Mouse (Mus musculus) erythroblast, embryonic 14.5 days (primary cell): ENCODE measurements around the gene Unc93b1. TPM values are rescaled to one million over a fixed set of nuclear protein-coding genes. Genes with fewer than 3 reads are reported as not detected.

ENCODE experiments used
- H3K27me3 ChIP-seq: 2 replicates; pipeline ENCODE4 v1.6.1; 2012; ENCODE audit warnings: inconsistent platforms; ENCODE audit not compliant: control insufficient read depth
- H3K36me3 ChIP-seq: 2 replicates; pipeline ENCODE4 v1.6.1; 2012; ENCODE audit warnings: mild to moderate bottlenecking, inconsistent platforms; ENCODE audit not compliant: control insufficient read depth
- H3K4me1 ChIP-seq: 2 replicates; pipeline ENCODE4 v1.6.1; 2012; ENCODE audit warnings: inconsistent platforms; ENCODE audit not compliant: control insufficient read depth
- H3K4me3 ChIP-seq: replicated peaks from 2 replicates; pipeline ENCODE3; 2012; ENCODE audit warnings: moderate library complexity, mild to moderate bottlenecking, inconsistent platforms
- H3K9me3 ChIP-seq: 2 replicates; pipeline ENCODE4 v1.6.1; 2012; ENCODE audit warnings: low read length, inconsistent platforms, mixed read lengths; ENCODE audit not compliant: control insufficient read depth
- GATA1 ChIP-seq: IDR thresholded peaks from 2 replicates; pipeline ENCODE4 v1.6.1; 2012; ENCODE audit warnings: low read length, inconsistent platforms, mixed read lengths
- TAL1 ChIP-seq: IDR thresholded peaks from 3 replicates; pipeline ENCODE4 v1.6.1; 2012; ENCODE audit warnings: low read length, inconsistent platforms, mixed read lengths
- polyA plus RNA-seq: library from polyadenylated mRNA; stranded (reverse); fragments of >175 nt; gene quantifications from 2 replicates; pipeline ENCODE4 v1.2.3, GENCODE M21; 2012

Unc93b1 gene
- polyA plus RNA-seq, result 0.65 and 0.77 TPM in 2 replicates

- Histone ChIP-seq H3K9me3 (no peaks in the 10 kb centered on the region), H3K36me3 (no peaks in the 10 kb centered on the region), H3K4me3 (peak within 1 kb of the TSS; percentile 55), H3K4me1 (peaks cover 15% of the 10 kb centered on the region), H3K27me3 (peaks cover 34% of the 10 kb centered on the region)
- TF ChIP-seq TAL1, result no peak
- TF ChIP-seq GATA1, result no peak
Measured at GRCm38 (mm10) chr19:3935032-3935895, at the start of gene Unc93b1. Gene Unc93b1 (plus strand): TSS chr19:3935186.

- H3K4me1 ChIP-seq, result no peaks in the 10 kb centered on the region
- H3K4me3 ChIP-seq, result no peak overlapping the region
- H3K36me3 ChIP-seq, result peaks cover 64% of the 10 kb centered on the region
- H3K9me3 ChIP-seq, result no peaks in the 10 kb centered on the region
- TF ChIP-seq TAL1, result no peak
- TF ChIP-seq GATA1, result no peak
- no peaks in the 10 kb centered on the region for H3K27me3 ChIP-seq
Measured at GRCm38 (mm10) chr19:3889096-3889495, 45.9 kb upstream of the Unc93b1 start.

DNA sequence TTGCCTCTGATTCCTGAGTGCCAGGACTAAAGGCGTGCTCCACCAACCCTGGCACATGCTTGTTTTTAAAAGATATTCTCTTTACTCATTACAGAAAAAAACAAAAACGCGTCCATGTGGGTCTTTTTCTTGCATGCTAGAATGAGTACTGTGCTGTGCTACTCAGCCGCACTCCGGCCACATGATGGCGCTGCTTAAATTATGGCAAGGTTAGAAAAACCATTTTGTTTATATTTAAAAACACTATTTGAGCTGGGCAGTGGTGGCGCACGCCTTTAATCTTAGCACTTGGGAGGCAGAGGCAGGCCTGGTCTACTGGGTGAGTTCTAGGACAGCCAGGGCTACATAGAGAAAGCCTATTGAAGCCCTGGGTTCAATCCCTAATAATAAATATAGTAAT, 44.8 kb upstream of the Unc93b1 start:
- peaks cover 69% of the 10 kb centered on the region for H3K36me3 ChIP-seq

GRCm38 (mm10) chr19:3893545-3894116, 41.4 kb upstream of the Unc93b1 start:
- no peaks in the 10 kb centered on the region for H3K27me3 ChIP-seq
- no peaks in the 10 kb centered on the region for H3K4me1 ChIP-seq
- peaks cover 81% of the 10 kb centered on the region for H3K36me3 ChIP-seq
- H3K9me3 ChIP-seq, result no peaks in the 10 kb centered on the region
- TF ChIP-seq TAL1 (no peak), GATA1 (no peak)
- no peak overlapping the region for H3K4me3 ChIP-seq

More for the DNA sequence above, 44.8 kb upstream of the Unc93b1 start:
- Histone ChIP-seq H3K4me3 (no peak overlapping the region), H3K4me1 (no peaks in the 10 kb centered on the region), H3K9me3 (no peaks in the 10 kb centered on the region), H3K27me3 (no peaks in the 10 kb centered on the region)
- no peak for TF ChIP-seq TAL1
- TF ChIP-seq GATA1, result no peak

DNA sequence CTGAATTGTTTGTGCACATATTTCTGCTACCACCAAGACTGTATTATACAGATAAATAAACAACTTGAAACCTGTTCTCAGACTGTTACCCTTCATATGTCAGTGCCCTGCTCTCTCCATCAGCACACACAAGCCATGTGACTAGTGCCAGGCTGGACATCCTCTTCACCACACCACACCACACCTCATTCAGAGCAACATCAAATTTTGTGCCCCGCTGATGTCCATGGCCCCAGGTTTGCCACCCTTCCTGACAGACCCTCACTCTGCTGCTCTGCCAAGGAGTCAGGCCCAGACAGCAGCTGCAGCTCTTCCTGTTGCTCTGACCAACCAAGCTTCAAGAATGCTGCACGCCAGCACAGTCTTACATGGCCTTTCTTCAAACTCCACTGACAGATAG, 40.7 kb upstream of the Unc93b1 start:
- TF ChIP-seq TAL1 (no peak), GATA1 (no peak)
- Histone ChIP-seq H3K4me3 (no peak overlapping the region), H3K4me1 (no peaks in the 10 kb centered on the region), H3K27me3 (no peaks in the 10 kb centered on the region), H3K36me3 (peaks cover 79% of the 10 kb centered on the region), H3K9me3 (no peaks in the 10 kb centered on the region)

GRCm38 (mm10) chr19:3895171-3895631, 39.8 kb upstream of the Unc93b1 start:
- H3K27me3 ChIP-seq, result no peaks in the 10 kb centered on the region
- no peak overlapping the region for H3K4me3 ChIP-seq
- no peaks in the 10 kb centered on the region for H3K9me3 ChIP-seq
- peaks cover 74% of the 10 kb centered on the region for H3K36me3 ChIP-seq
- TF ChIP-seq TAL1 (no peak), GATA1 (no peak)
- H3K4me1 ChIP-seq, result no peaks in the 10 kb centered on the region

DNA sequence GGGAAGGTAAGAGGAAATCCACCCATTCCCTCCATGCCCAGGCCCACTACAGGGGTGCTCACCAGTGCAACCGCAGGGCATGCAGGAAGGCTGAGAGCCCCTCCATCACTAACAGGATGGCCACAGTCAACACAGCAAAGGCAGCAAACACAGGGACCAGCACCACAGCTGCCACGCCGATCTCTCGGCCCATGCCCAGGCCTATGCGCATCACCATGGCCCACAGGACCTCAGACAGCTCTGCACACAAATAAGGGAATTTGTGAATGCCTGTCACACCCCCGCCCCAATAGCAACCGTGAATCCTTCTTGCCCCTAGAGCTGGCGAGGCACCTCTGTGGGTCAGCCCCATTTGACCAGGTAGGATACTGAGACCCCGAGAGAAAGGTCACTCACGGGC, 38.8 kb upstream of the Unc93b1 start:
- Histone ChIP-seq H3K36me3 (peaks cover 67% of the 10 kb centered on the region), H3K4me3 (no peak overlapping the region), H3K27me3 (no peaks in the 10 kb centered on the region), H3K9me3 (no peaks in the 10 kb centered on the region), H3K4me1 (no peaks in the 10 kb centered on the region)
- TF ChIP-seq GATA1 (no peak), TAL1 (no peak)

- Histone ChIP-seq H3K4me1 (no peaks in the 10 kb centered on the region), H3K27me3 (no peaks in the 10 kb centered on the region), H3K36me3 (peaks cover 65% of the 10 kb centered on the region), H3K4me3 (no peak overlapping the region), H3K9me3 (no peaks in the 10 kb centered on the region)
- TF ChIP-seq TAL1 (no peak), GATA1 (no peak)
Measured at GRCm38 (mm10) chr19:3897557-3897956, 37.4 kb upstream of the Unc93b1 start.

DNA sequence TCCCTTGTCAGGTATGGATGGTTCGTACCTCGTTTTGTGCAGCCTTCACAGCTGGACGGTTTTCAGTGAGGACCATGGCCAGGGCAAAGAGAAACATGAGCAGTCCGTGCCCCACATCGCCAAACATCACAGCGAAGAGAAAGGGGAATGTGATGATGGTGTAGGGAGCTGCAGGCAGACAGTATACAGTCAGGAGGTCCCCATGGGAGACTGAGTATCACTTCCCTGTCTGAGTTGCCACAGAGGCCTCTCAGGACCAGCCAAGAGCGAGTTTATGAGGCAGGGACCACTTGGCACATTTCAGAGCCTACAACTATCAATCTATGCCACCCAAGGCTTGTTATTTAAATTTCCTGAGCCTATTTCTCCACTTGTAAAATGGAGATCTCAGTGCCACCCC, 36.0 kb upstream of the Unc93b1 start:
- Histone ChIP-seq H3K27me3 (no peaks in the 10 kb centered on the region), H3K9me3 (no peaks in the 10 kb centered on the region), H3K36me3 (peaks cover 61% of the 10 kb centered on the region), H3K4me1 (no peaks in the 10 kb centered on the region), H3K4me3 (no peak overlapping the region)
- TF ChIP-seq GATA1 (no peak), TAL1 (no peak)
